Mouse (Mus musculus): ENCODE results near the gene Eif2s3x. TPM values are rescaled to one million over a fixed set of nuclear protein-coding genes. Genes with fewer than 3 reads are reported as not detected.

The Eif2s3x gene
- 96.2 and 122 TPM in 2 replicates for polyA plus RNA-seq (2014; fragmentation: Nextera tagmentation; extraction: Ambion mirVana)

GRCm38 (mm10) chrX:94212597-94213321 is at the start of gene Eif2s3x:
Eif2s3x (minus strand) TSS chrX:94212862.
- H3K27ac ChIP-seq (ENCODE audit: low read depth, low read length): peak within 1 kb of the TSS; percentile 76
- peak within 1 kb of the TSS; percentile 43 for H3K9ac ChIP-seq (replicated peaks; ENCODE audit: low read depth, low read length)
- H3K4me1 ChIP-seq (ENCODE audit: control insufficient read depth, insufficient read depth, low read length): no peaks in the 10 kb centered on the region
- ATAC-seq (ENCODE audit: low read depth): peak; percentile 95
- peak within 1 kb of the TSS; percentile 67 for H3K4me3 ChIP-seq (ENCODE audit: low read depth, low read length)
- H3K27me3 ChIP-seq (ENCODE audit: control insufficient read depth, insufficient read depth, low read length): no peaks in the 10 kb centered on the region
- peak within 1 kb of the TSS; percentile 67 for H3K4me2 ChIP-seq (ENCODE audit: low read depth, low read length)
- WGBS: under 1% methylated on average over 52 of the region's 52 CpGs
- peaks cover 8% of the 10 kb centered on the region; the same call in 1 of the 2 replicates for H3K36me3 ChIP-seq (ENCODE audit: control insufficient read depth, insufficient read depth, low read length)
- H3K9me3 ChIP-seq (ENCODE audit: control insufficient read depth, low read length): no peaks in the 10 kb centered on the region

- peak overlapping the region; percentile 57 for H3K4me3 ChIP-seq (ENCODE audit: low read depth, low read length)
- H3K9me3 ChIP-seq (ENCODE audit: control insufficient read depth, low read length): no peaks in the 10 kb centered on the region
- no peaks in the 10 kb centered on the region for H3K36me3 ChIP-seq (ENCODE audit: control insufficient read depth, insufficient read depth, low read length)
- H3K4me2 ChIP-seq (ENCODE audit: low read depth, low read length): peak overlapping the region; percentile 40
- ATAC-seq (ENCODE audit: low read depth): no peak
- H3K27ac ChIP-seq (ENCODE audit: low read depth, low read length): no peak overlapping the region
- WGBS: 16% methylated on average over 12 of the region's 12 CpGs
- peak overlapping the region; percentile 57; the same call in 1 of the 2 replicates for H3K9ac ChIP-seq (replicated peaks; ENCODE audit: low read depth, low read length)
- no peaks in the 10 kb centered on the region for H3K4me1 ChIP-seq (ENCODE audit: control insufficient read depth, insufficient read depth, low read length)
- H3K27me3 ChIP-seq (ENCODE audit: control insufficient read depth, insufficient read depth, low read length): peaks cover 15% of the 10 kb centered on the region
Measured at GRCm38 (mm10) chrX:94235601-94236000, 22.9 kb upstream of the Eif2s3x start.

- ATAC-seq (ENCODE audit: low read depth): no peak; the same call in 1 of the 2 replicates
- H3K27ac ChIP-seq (ENCODE audit: low read depth, low read length): peak overlapping the region; percentile 86
- H3K9me3 ChIP-seq (ENCODE audit: control insufficient read depth, low read length): no peaks in the 10 kb centered on the region
- H3K4me1 ChIP-seq (ENCODE audit: control insufficient read depth, insufficient read depth, low read length): no peaks in the 10 kb centered on the region
- H3K27me3 ChIP-seq (ENCODE audit: control insufficient read depth, insufficient read depth, low read length): peaks cover 18% of the 10 kb centered on the region
- H3K4me3 ChIP-seq (ENCODE audit: low read depth, low read length): peak overlapping the region; percentile 57
- no peaks in the 10 kb centered on the region for H3K36me3 ChIP-seq (ENCODE audit: control insufficient read depth, insufficient read depth, low read length)
- 12% methylated on average over 35 of the region's 35 CpGs for WGBS
- H3K4me2 ChIP-seq (ENCODE audit: low read depth, low read length): peak overlapping the region; percentile 40
- H3K9ac ChIP-seq (replicated peaks; ENCODE audit: low read depth, low read length): peak overlapping the region; percentile 57
Measured at GRCm38 (mm10) chrX:94235190-94235555, 22.5 kb upstream of the Eif2s3x start.

- H3K27me3 ChIP-seq (ENCODE audit: control insufficient read depth, insufficient read depth, low read length): peaks cover 18% of the 10 kb centered on the region
- H3K4me3 ChIP-seq (ENCODE audit: low read depth, low read length): peak within 1 kb of the TSS; percentile 57
- peak within 1 kb of the TSS; percentile 57 for H3K9ac ChIP-seq (replicated peaks; ENCODE audit: low read depth, low read length)
- H3K27ac ChIP-seq (ENCODE audit: low read depth, low read length): peak within 1 kb of the TSS; percentile 86
- no peaks in the 10 kb centered on the region for H3K9me3 ChIP-seq (ENCODE audit: control insufficient read depth, low read length)
- 4% methylated on average over 32 of the region's 70 CpGs for WGBS
- no peaks in the 10 kb centered on the region for H3K36me3 ChIP-seq (ENCODE audit: control insufficient read depth, insufficient read depth, low read length)
- peak; percentile 94 for ATAC-seq (ENCODE audit: low read depth)
- H3K4me1 ChIP-seq (ENCODE audit: control insufficient read depth, insufficient read depth, low read length): no peaks in the 10 kb centered on the region
- peak within 1 kb of the TSS; percentile 40 for H3K4me2 ChIP-seq (ENCODE audit: low read depth, low read length)
Measured at GRCm38 (mm10) chrX:94234532-94235189, 22.0 kb upstream of the Eif2s3x start, which contains the start of gene Klhl15. Klhl15 (plus strand) TSS chrX:94234599.

GRCm38 (mm10) chrX:94233936-94234531 is 21.4 kb upstream of the Eif2s3x start:
- Histone ChIP-seq H3K9ac (replicated peaks; ENCODE audit: low read depth, low read length) (peak overlapping the region; percentile 57), H3K27me3 (ENCODE audit: control insufficient read depth, insufficient read depth, low read length) (peaks cover 18% of the 10 kb centered on the region), H3K36me3 (ENCODE audit: control insufficient read depth, insufficient read depth, low read length) (no peaks in the 10 kb centered on the region), H3K4me3 (ENCODE audit: low read depth, low read length) (peak overlapping the region; percentile 57), H3K4me1 (ENCODE audit: control insufficient read depth, insufficient read depth, low read length) (no peaks in the 10 kb centered on the region), H3K9me3 (ENCODE audit: control insufficient read depth, low read length) (no peaks in the 10 kb centered on the region), H3K4me2 (ENCODE audit: low read depth, low read length) (peak overlapping the region; percentile 40), H3K27ac (ENCODE audit: low read depth, low read length) (peak overlapping the region; percentile 86)
- WGBS: 13% methylated on average over 20 of the region's 25 CpGs
- ATAC-seq (ENCODE audit: low read depth): no peak; the same call in 1 of the 2 replicates

- peaks cover 18% of the 10 kb centered on the region for H3K27me3 ChIP-seq (ENCODE audit: control insufficient read depth, insufficient read depth, low read length)
- H3K9me3 ChIP-seq (ENCODE audit: control insufficient read depth, low read length): no peaks in the 10 kb centered on the region
- H3K4me2 ChIP-seq (ENCODE audit: low read depth, low read length): no peak overlapping the region
- no peak overlapping the region for H3K4me3 ChIP-seq (ENCODE audit: low read depth, low read length)
- H3K27ac ChIP-seq (ENCODE audit: low read depth, low read length): no peak overlapping the region
- no peak for ATAC-seq (ENCODE audit: low read depth)
- no peaks in the 10 kb centered on the region for H3K36me3 ChIP-seq (ENCODE audit: control insufficient read depth, insufficient read depth, low read length)
- WGBS: 40% methylated on average over 5 of the region's 5 CpGs
- H3K4me1 ChIP-seq (ENCODE audit: control insufficient read depth, insufficient read depth, low read length): no peaks in the 10 kb centered on the region
- H3K9ac ChIP-seq (replicated peaks; ENCODE audit: low read depth, low read length): no peak overlapping the region
Measured at GRCm38 (mm10) chrX:94233432-94233831, 20.8 kb upstream of the Eif2s3x start.

GRCm38 (mm10) chrX:94213384-94213783 is 722 bp upstream of the Eif2s3x start:
- H3K4me3 ChIP-seq (ENCODE audit: low read depth, low read length): peak overlapping the region; percentile 67
- peak overlapping the region; percentile 43; the same call in 1 of the 2 replicates for H3K9ac ChIP-seq (replicated peaks; ENCODE audit: low read depth, low read length)
- H3K27ac ChIP-seq (ENCODE audit: low read depth, low read length): peak overlapping the region; percentile 74
- no peaks in the 10 kb centered on the region for H3K27me3 ChIP-seq (ENCODE audit: control insufficient read depth, insufficient read depth, low read length)
- 21% methylated on average over 7 of the region's 7 CpGs for WGBS
- no peaks in the 10 kb centered on the region for H3K9me3 ChIP-seq (ENCODE audit: control insufficient read depth, low read length)
- H3K36me3 ChIP-seq (ENCODE audit: control insufficient read depth, insufficient read depth, low read length): peaks cover 6% of the 10 kb centered on the region; the same call in 1 of the 2 replicates
- no peaks in the 10 kb centered on the region for H3K4me1 ChIP-seq (ENCODE audit: control insufficient read depth, insufficient read depth, low read length)
- peak; percentile 19; the same call in 1 of the 2 replicates for ATAC-seq (ENCODE audit: low read depth)
- H3K4me2 ChIP-seq (ENCODE audit: low read depth, low read length): peak overlapping the region; percentile 35

- Histone ChIP-seq H3K27ac (ENCODE audit: low read depth, low read length) (peak overlapping the region; percentile 76; the same call in 1 of the 2 replicates), H3K9me3 (ENCODE audit: control insufficient read depth, low read length) (no peaks in the 10 kb centered on the region), H3K36me3 (ENCODE audit: control insufficient read depth, insufficient read depth, low read length) (peaks cover 8% of the 10 kb centered on the region; the same call in 1 of the 2 replicates), H3K4me1 (ENCODE audit: control insufficient read depth, insufficient read depth, low read length) (no peaks in the 10 kb centered on the region), H3K4me2 (ENCODE audit: low read depth, low read length) (peak overlapping the region; percentile 67), H3K9ac (replicated peaks; ENCODE audit: low read depth, low read length) (peak overlapping the region; percentile 43), H3K4me3 (ENCODE audit: low read depth, low read length) (peak overlapping the region; percentile 67), H3K27me3 (ENCODE audit: control insufficient read depth, insufficient read depth, low read length) (no peaks in the 10 kb centered on the region)
- under 1% methylated on average over 12 of the region's 12 CpGs for WGBS
- ATAC-seq (ENCODE audit: low read depth): no peak
Measured at GRCm38 (mm10) chrX:94212264-94212596, 432 bp downstream of the Eif2s3x start.

All from neural tube, embryonic 14.5 days (tissue).